Mouse (Mus musculus) kidney, adult 11 months (tissue): ENCODE data around the gene Cdc14a.
A peak's percentile ranks its signal among the peaks of the same experiment; 100 is the strongest.

Experiments used
- DNase-seq: peaks from one replicate; pipeline ENCODE4 v3.0.0; 2022

Cdc14a gene

DNA sequence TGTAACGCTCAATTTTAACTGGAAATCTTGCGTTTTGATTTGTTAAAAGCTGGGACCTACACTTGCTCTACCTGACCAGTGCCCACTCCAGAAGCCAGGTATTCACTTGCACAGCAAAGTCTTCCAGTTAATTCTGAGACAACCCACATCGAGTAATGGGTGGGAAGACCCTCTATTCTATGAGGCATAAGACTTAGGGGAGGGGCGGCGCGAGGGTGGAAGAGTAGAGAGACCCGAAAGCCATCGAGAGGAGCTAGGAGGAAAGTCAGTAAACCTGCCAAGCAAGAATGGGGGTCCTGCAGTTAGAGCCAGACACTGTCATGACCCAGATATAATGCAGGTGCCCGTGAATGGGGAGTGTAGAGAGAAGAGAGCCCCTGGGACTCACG is 96.2 kb downstream of the Cdc14a start:
- no peak for DNase-seq

DNA sequence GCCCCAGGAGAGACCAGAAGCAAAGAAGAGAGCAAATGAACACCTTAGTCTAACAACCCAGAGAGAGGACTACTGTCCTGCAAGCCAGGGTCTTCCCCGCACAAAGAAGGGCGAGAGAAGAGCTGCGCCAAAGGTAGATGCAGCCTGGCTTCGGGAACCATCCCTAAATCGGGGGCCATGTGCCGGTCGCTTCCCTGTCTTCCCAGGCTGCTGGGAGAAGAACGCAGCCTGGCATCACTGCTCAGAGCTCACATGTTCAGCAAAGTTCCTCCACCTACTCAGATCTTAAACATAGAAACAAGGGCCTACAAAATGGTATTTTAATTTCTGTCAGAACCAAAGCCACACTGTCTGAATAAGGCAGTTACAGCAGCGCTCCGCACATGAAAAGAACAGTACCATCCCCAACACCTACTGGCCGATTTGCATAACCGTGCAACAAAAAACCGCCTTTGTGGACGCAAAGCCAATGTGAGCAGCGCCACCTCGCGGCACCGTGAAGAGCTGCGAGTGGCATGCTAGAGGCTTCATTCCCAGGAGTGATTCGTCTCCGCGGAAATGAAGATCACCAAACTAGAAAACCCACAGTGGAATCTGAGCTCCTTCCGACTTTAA is 96.7 kb downstream of the Cdc14a start:
- DNase-seq = peak; percentile 66

DNA sequence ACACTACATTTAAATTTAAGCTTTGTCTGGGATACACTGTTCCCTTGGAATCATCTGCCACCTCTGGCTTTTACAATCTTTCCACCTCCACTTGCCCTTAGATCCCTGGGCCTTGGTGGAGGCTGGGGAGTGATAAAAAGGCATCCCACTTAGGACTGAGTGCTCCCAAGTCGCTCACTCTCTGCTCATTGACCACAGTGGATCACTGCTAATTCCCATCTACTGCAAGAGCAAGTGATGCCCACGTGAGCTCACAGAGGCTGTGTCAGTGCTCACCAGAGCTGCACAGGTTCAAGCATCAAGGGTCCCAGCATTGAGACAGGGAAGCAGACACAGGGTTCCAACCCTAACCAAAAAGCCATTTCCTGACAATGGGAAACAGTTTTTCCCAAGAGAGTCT is 98.3 kb downstream of the Cdc14a start:
- no peak for DNase-seq

DNA sequence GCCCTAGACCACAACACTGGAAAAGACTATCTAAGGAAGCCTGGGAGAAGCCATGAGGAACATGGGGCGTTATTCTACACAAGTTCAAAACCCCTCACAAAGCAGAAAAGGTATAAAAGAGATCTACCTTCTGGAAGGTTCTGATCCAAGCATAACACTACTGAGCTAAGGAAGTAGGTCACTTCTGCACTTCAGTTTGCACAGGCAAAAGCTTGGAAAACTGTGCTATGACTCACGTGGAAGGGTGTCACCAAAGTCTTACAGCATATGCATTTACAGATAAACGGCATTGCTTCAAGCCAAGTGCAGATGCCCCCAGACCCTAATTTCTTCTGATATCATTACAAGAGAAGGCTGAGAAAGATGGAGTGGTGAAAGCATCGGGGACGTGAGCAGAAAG is 104.1 kb downstream of the Cdc14a start:
- no peak for DNase-seq

DNA sequence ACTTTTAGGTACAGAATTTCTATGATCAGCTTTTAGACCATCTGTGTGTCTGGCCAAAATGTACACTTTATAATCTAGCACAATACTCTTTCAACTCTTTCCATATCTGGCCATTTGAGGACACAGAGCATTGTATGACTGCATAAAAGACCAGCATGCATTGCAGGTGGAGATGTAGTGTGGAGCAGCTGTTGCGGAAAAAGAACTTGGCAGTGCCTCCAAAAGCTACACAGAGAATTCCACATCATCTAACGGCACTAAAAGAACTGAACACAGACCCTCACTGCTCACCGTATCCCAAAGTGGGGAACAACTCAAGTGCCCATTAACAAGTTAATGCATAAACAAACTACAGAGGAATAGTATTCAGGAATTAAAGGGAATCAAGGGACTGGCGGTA is 112.0 kb downstream of the Cdc14a start:
- no peak for DNase-seq

DNA sequence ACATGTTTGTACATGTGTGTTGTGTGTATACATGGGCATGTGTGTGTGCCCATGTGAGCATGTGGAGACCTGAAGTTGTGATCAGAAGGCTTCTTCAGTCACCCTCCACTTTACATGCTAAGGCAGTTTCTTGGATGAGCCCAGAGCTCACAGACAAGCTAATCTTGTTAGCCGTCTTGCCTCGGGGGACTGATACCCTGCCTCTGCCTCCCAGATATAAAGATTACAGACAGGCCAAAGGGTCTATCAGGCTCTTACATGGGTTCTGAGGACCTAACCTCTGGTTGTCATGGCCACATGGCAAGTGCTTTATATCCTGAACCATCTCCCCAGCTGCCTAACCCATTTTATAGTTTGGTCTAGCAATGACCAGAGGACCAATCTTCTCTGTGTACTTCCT is 112.7 kb downstream of the Cdc14a start:
- DNase-seq = no peak

DNA sequence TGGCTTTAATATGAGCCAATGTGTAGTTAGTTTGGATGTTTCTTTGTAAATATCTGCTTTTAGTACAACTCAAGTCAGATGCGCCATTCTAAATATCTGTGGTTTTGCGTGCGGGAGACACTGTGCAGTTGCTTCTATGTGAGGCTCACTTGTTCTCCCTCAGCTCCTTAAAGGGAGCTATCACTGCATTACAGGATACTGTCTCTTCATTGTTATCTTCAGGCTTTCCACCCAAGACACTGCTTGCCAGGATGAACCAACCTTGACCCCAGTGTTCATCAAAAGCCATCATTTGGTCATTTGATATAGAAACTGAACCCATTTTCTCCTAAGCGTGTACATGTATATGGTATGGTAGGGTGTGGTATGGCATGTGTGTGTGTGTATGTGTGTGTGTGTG is 113.2 kb downstream of the Cdc14a start:
- DNase-seq = no peak

DNA sequence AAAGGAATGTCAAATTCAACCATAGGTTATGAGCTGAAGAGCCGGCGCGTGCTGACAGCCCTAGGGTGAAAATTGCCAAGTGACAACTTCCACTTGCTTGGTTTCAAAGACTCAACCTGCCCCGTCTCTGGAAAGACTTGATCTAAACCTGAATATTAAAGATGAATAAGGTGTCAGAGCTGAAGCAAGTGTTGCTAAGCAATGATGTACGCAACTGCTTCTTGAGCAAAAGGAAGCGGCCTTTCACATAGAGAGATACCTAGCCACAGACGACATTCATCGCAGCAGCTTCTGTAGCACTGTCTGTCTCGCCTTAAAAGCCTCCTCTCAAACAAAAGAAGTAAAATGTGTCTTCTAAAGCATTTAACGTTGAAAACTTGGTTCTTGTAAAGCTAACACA is 113.8 kb downstream of the Cdc14a start:
- no peak for DNase-seq

DNA sequence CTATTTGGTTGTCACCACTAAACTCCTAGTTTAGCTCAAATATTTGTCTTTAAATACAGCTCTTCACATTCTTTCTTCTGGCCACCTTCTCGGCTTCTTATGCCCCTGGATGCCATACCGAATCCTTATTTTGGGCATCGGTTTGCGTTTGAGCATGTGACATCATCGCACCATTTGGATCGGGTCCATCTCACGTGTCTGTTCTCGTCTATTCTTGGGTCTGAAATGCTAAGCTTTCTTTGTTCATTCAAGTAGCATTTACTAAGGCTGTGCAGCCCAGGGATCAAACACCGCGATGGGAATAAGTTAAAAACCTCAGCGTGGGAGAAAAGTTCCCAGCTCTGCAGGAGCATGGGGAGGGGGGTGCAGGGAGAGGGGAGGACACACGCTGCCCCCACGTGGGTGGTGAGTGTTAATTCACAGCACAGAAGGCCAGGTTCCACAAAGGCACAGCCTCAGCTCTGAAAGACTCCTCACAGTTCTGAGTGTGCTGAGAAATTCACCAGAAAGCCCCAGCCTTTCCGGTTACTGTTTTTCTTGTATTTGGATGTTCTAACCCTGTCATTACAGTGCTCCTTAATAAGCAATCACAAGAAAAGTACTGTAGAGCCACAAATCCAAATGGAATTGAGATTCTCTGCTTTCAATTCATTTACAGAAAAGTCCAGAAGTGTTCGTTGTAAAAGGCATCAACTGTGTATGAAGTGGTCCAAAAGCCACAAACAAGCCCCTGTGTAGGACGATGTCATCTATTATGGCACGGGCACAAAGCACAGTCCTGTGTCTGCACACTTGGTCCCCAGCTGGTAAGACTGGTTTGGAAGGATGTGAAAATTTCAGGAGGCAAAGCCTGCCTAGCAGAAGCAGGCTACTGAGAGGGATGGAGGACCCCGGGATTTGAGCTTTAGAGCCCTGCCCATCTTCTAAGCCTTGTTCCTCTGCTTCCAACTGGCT is 118.8 kb downstream of the Cdc14a start:
- DNase-seq = no peak

DNA sequence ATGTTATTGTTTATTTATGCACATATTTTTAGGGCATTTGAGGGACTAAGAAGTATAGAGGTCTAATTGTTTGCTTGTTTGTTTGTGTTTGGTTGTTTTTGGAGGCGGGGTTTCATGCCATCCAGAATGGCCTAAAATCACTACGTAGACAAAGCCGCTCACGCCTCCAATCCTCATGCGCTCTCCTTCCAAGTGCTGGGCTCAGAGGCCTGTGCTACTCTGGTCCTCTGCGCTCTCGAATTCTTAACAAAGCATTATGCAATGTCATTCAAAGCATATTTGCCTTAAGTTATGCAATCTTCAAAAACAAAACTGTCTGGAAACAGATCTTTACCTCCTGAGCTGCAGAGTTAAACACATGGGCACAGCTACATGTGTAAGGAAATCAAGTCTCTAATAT is 121.3 kb downstream of the Cdc14a start:
- no peak for DNase-seq

DNA sequence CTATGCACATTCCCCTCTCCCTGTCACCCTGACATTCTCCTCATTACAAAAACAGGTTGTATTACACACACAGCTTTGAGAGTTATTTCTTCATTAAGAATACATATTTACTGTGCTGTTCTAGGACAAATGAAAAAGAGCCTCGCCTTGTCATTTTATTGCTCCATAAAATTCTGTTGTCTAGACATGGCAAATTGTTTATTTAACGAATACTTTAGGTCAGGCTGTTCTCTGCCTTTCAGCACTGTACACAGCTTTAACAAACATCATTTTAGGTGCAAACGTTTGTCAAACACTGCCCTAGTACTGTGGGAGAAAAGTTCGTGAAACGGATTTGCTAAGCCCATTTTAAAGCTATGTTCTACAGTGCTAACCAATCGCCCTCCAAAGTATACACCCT is 122.1 kb downstream of the Cdc14a start:
- no peak for DNase-seq

DNA sequence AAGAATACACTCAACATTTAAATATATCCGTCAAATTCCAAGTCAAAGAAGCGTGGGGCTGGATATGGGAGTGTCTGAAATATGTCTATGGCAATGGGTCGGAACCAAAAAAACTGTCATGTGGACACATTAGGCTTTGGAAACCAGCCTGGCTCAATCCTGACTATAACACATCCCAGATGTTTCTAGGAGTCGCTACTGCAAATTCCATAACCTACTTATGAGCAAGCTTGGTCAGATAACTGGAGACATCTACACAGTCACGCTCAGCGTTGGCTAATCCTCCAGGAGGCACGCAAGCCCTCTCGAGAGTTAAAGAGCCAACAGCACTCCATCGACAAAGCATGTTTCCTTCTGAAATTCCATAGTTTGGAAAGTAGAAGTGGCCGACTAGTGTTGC is 125.1 kb downstream of the Cdc14a start:
- no peak for DNase-seq

DNA sequence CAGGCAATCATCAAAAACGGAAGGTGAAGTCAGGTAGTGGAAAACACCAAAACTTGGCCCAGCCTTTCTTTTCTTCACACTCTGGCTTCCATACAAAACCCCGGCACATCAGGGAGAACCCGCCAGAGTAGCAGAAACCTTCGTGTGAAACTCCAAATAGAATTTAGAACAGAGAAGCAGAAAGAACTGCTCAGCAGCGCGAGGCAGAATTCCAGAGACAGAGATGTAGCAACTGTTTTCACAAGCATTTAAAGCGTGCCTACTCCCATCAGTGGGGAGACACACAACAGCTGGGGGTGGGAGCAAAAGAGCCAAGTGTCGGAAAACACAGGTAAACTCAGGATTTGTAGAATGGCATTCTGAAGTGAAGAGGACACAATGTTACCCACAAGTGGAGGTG is 125.8 kb downstream of the Cdc14a start:
- no peak for DNase-seq

DNA sequence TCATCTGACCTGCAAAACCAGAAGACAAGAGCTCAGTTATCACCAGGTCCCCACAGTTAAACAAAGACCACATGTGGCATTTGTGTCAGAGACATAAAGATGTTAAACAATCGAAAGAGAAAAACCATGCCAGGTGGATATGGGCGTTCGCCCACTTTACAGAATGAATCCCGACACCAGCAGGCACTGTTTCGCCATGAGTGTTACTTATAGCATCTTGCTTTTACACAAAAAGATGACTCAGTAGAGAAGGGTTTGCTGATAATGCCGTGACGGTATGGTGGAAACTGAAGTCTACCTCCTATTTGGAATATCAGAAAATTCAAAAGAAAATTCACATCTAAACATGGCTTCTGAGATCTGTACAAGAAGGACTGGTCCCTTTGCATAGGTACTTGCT is 126.7 kb downstream of the Cdc14a start:
- DNase-seq = no peak

DNA sequence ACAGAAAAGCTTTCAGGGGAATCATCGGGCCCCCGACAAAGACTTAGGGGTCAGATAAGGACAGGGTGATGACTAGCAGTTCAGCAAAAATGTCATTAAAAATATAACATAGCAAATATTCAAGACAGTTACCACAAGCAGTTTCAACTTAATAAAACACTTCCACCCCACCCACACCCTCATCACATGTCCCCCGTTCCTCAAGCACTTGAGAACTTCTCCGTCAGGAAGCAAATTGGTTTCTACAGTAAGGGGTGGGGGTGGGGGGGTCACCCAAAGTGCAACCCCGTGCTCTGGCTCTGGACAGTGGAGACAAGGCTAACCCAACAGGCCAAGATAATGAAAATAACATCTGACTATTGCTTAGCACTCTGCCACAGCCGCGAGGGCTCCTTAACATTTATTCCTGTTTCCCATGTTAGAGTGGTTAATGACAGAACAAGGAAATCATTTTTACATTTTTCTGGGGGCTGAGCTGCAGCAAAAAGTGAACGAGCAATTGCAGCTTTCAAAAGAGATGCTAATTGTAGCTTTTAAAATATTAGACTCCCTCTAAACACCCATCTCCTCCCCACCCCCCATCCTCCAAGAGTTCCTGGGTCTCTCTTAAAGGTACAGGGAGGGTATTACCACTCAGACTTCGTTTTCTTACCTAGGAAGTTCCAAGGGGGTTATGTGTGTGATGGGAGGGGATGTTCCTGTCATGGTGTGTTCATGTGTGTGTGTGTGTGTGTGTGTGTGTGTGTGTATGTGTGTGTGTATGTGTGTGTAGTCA is 133.6 kb downstream of the Cdc14a start:
- no peak for DNase-seq

DNA sequence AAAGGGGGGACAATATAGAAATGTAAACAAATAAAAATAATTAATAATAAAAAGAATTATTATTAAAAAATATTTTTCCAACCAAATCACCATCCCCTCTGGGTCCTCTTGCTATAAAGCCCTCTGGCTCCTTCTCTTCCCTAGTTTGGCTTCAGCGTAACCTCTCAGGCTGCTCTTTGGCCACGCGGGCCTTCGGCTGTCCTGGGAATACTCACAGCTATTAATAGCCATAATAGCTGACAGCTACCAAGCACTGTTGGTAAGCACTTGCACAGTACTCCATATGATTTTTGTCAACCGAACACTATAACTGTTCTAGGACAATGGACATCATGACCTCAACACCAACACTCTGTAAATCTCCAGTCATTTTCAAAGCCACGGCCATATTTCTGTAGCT is 135.0 kb downstream of the Cdc14a start:
- DNase-seq = no peak

DNA sequence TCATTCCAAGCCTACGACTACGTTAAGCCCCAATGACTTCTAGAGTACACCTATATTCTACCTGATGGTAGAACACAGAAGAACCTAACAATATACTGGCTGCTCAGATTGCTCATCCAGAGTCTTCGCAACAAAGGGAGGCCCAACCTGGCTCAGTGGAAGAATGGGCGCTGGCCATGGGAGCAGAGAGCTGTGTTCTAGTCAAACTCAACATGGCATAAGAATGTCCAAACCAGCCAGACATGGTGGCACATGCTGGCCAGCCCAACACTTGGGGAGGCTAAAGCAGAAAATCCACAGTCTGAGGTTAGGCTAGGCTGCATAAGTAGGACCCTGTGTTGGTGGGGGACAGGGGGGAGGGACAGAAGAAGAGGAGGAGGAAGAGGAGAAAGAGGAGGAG is 139.1 kb downstream of the Cdc14a start:
- DNase-seq = no peak

DNA sequence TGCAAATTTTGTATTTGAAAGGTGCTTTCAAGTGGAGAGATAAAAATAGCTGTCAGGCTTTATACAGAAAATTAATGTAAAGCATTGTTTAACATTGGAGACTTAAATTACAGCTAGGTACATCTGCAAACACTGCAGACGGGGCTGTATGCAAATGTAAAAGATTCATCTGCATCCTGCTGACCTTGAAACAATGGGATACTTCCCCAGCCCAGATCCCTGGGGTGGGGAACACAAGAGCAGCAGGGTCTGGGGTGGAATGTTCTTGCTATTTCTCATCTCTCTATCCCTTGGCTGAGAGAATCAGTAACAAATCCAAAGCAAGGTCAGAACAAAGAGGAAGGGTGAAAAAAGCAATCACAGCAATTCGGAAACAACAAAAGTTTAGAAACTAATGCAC is 139.8 kb downstream of the Cdc14a start:
- no peak for DNase-seq

DNA sequence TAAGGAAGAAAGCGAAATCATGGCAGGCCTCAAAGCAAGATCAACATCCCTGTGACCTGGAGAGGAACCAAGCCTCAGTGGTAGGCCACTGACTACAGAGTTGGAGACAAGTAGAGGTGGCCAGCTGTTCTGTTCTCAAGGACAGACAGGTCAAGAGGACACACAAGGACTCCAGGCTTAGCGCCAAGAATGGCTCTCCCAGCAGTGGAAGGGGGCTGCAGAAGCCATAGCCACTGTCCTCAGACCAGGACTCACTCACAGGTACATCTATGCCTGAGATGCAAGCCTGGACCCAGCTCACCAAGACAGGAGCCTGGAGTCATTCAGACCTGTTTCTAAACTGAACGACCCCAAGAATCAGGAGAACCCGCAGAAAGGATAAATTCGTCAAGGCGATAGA is 142.2 kb downstream of the Cdc14a start:
- no peak for DNase-seq

DNA sequence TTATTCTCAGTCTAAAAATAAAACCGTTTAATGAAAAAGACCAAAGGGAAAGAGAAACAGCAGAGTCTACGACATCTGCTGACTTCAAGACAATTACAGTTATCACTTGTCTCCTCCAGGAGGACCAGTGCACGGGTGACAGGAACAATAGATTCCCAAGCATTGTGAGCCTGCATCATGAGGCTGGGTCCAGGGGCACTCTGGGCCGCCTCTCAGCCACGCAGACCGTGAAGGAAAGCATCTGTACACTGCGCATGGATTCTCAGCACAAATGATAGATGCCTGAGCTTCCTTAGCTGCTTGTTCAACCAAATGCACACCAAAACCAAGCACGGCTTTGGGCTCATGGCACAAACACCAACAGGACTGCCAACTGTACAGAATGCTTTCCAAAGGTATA is 146.7 kb downstream of the Cdc14a start:
- no peak for DNase-seq

DNA sequence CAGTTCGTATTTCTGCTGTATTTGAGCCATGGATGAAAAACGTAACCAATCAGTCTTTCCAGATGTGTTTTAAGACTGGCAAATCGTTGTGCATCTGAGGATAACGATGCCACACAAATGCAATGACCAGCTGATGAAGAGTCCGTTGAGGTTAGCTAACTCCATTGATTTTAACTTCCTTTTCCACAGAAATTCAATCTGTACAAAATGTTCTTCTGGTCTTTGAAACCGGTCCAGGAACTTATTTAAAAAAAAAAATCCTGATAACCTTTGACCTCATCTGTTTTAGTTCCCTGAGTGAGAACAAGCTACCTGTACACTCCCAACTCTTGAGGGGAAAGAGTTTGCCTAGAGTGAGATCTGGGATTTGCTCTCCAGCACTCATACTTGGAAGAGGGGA is 152.2 kb downstream of the Cdc14a start:
- no peak for DNase-seq

DNA sequence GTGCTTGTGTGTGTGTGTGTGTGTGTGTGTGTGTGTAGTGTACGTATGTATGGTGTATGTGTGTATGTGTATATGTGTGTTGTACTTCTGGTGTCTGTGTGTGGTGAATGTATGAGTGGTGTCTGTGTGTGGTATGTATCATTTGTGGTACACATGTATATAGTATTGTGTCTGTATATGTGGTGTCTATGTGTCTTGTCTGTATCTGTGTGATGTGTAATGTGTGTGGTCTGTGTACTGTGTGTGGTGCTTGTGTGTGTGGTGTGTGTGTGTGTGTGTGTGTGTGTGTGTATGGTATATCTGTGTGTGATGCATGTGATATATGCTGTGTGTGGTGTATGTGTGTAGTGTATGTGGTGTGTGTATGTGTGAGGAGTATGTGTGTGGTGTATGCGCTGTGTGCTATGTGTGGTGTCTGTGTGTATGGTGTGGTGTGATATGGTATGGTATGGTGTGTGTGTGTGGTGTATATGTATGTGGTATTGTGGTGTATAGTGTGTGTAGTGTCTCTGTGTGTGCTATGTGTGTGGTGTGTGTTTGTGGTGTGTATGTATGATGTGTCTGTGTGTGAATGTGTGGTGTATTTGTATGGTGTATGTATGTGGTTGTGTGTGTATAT is 156.7 kb downstream of the Cdc14a start:
- no peak for DNase-seq

DNA sequence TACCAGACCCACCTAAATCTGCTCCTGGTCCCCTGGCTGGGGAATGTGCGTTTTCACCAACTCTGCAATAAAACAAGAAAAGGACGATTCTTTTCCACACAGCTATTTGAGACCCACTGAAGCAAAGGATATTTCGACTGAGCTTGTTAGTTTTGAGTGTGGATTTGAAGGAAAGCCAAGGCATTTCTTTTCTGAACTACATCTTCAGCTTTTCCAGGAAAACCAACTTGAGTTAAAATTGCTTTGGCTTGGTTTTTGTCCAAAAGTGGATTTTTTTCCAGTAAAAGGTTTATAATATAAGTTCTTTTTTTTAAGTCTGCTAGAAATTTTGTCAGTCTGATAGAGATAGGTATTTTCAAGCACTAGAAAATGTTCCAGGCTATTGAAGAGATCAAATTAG is 157.5 kb downstream of the Cdc14a start:
- no peak for DNase-seq
